Mouse (Mus musculus) cerebellum, adult 8-10 months (tissue): ENCODE results near the gene Aanat.
"Not testable (repeated sequence)": the region's sequence is repeated elsewhere in the genome, so short reads cannot be mapped to it uniquely, and the experiment has no call there.

Source experiments
- DNase-seq: peaks from one replicate; pipeline ENCODE4 v3.0.0; 2022

Gene Aanat

GRCm38 (mm10) chr11:116575396-116575795, 10.8 kb upstream of the Aanat start:
- DNase-seq: no peak

GRCm38 (mm10) chr11:116579280-116579679, 7.0 kb upstream of the Aanat start:
- DNase-seq: no peak

- no peak for DNase-seq
Measured at GRCm38 (mm10) chr11:116580031-116580652, 6.1 kb upstream of the Aanat start.

GRCm38 (mm10) chr11:116580711-116581375, 5.4 kb upstream of the Aanat start:
- DNase-seq: peak; percentile 66

- peak; percentile 81 for DNase-seq
Measured at GRCm38 (mm10) chr11:116581376-116581814, 4.8 kb upstream of the Aanat start, which contains the start of gene Ube2o. TSS of gene Ube2o (minus strand) at chr11:116581447.

- no peak for DNase-seq
Measured at GRCm38 (mm10) chr11:116585682-116586081, 550 bp upstream of the Aanat start.

- DNase-seq: peak; percentile 82
Measured at GRCm38 (mm10) chr11:116586801-116587631, 784 bp downstream of the Aanat start.

GRCm38 (mm10) chr11:116589020-116589531, 2.8 kb downstream of the Aanat start:
- DNase-seq: no peak

- DNase-seq: no peak
Measured at GRCm38 (mm10) chr11:116589574-116589973, 3.3 kb downstream of the Aanat start.

GRCm38 (mm10) chr11:116591621-116592020, 5.4 kb downstream of the Aanat start:
- DNase-seq: no peak

GRCm38 (mm10) chr11:116592428-116592827, 6.2 kb downstream of the Aanat start:
- DNase-seq: peak; percentile 100

- DNase-seq: no peak
Measured at GRCm38 (mm10) chr11:116593345-116593744, 7.1 kb downstream of the Aanat start.

GRCm38 (mm10) chr11:116596766-116597165, 10.5 kb downstream of the Aanat start:
- no peak for DNase-seq

- DNase-seq: no peak
Measured at GRCm38 (mm10) chr11:116598193-116598592, 12.0 kb downstream of the Aanat start.

GRCm38 (mm10) chr11:116599230-116599629, 13.0 kb downstream of the Aanat start:
- DNase-seq: no peak

- DNase-seq: no peak
Measured at GRCm38 (mm10) chr11:116601166-116601565, 14.9 kb downstream of the Aanat start.

GRCm38 (mm10) chr11:116602043-116602442, 15.8 kb downstream of the Aanat start:
- DNase-seq: no peak

GRCm38 (mm10) chr11:116603339-116603738, 17.1 kb downstream of the Aanat start:
- no peak for DNase-seq

GRCm38 (mm10) chr11:116604097-116604496, 17.9 kb downstream of the Aanat start:
- no peak for DNase-seq

GRCm38 (mm10) chr11:116607717-116608116, 21.5 kb downstream of the Aanat start:
- no peak for DNase-seq

GRCm38 (mm10) chr11:116609965-116610630, 23.9 kb downstream of the Aanat start:
- peak; percentile 95 for DNase-seq

- DNase-seq: not testable (repeated sequence)
Measured at GRCm38 (mm10) chr11:116611168-116611567, 24.9 kb downstream of the Aanat start.

- no peak for DNase-seq
Measured at GRCm38 (mm10) chr11:116611883-116612282, 25.7 kb downstream of the Aanat start.
